Mouse (Mus musculus): ENCODE data around the gene Wdr76. TPM values are rescaled to one million over a fixed set of nuclear protein-coding genes. Genes with fewer than 3 reads are reported as not detected.
"Not testable (repeated sequence)": the region's sequence is repeated elsewhere in the genome, so short reads cannot be mapped to it uniquely, and the experiment has no call there.

Wdr76 gene
- total RNA-seq (2021): 1 to 10 TPM; 1.9 to 2.3 TPM
- long read RNA-seq, experiment 1: 0 reads
- long read RNA-seq, experiment 2: 0 reads

DNA sequence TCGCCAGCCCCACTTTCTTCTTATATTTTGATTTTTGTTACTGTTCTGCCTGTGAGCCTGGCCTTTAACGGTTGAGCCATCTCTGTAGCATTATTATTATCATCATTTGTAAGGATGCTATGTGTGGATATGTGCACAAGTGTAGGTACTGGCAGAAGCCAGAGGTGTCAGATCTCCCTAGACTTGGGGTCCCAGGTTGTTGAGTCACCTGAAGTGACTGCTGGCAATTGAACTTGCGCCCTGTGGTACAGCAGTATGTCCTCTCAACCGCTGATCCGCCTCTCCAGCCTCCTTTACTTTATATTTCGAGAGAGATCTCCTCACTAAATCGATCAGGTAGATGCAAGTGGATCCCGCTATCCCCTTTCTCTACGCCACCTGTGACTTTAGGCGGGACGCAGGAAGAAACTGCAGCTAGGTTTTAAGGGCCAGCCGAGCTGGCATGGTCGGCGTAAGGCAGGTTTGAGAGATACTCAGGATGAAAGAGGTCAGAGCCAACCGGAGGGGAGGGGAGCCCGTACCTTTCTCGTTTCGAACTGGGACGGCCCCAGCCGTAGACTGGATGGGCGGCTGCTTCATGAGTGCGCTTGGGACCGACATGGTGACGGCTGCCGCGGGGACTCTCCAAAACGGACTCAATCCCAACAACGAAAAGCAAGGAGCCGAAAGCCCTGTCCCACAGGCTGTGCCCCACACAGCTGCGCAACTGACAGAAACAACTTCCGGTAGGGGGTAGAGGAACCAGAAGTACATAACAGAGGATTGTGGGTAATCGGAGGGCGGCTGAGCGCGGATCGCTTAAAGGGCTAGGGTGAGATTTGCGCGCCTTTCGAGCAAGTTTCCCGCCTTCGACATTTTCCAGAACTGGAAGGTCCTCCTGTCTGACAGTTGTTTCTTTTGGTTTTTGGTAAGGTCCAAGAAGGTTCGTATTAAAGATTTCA lies at the start of gene Wdr76, which contains the start of gene Mfap1a:
Gene Wdr76 (plus strand): TSS at position 782 of the 941 bp plus-strand sequence.
Gene Mfap1a (minus strand): TSS at position 724 of the 941 bp plus-strand sequence.
- peak; percentile 75 for DNase-seq

DNA sequence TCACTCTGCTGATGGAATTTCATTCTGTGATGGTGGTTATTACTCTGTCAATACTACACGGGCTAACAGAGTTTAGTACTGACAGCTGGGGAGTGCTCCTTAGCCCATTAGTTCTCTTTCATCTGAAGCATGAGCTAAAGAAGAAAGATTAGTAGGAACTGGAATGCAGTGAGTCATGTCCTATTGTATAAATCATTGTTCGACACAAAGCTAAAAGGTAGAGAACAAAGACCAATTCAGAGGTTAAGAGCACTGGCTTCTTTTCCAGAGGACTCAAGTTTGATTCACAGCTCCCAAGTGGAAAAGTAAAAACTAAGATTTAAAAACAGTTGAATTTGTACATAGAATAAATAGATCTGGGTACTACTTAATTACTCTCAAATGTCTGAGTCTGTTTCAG lies 46.5 kb upstream of the Wdr76 start:
- no peak for DNase-seq

DNA sequence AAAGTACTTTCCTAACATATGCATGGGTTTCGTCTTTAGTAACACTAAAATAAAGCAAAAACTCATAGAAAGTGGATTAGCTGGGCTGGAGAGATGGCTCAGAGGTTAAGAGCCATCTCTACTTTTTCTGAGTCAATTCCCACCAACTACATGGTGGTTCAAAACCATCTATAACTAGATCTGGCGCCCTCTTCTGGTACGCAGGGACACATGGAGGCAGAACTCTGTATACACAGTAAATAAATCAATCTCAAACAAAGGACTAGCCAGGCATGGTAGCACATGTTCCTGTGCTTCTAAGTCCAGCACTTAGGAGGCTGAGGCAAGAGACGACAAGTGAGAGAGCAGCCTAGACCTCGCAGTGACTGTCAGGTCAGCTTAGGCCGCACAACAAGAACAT lies 37.5 kb upstream of the Wdr76 start:
- not testable (repeated sequence) for DNase-seq

DNA sequence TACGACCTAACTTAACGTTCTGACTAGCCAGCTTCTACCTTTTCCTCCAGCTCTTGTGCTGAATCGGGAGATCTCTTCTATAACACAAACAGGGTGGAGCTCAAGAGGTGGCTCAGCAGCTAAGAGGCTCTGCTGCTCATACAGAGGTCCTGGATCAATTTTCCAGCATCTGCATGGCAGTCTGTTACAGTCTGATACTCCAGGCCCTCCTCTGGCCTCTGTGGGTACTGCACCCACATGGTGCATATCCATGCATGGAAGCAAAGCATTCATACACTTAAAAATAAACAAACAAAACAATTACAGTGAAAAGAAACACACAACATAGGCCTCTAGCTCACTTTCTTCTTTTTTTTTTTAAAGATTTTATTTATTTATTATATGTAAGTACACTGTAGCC lies 33.7 kb upstream of the Wdr76 start:
- not testable (repeated sequence) for DNase-seq

DNA sequence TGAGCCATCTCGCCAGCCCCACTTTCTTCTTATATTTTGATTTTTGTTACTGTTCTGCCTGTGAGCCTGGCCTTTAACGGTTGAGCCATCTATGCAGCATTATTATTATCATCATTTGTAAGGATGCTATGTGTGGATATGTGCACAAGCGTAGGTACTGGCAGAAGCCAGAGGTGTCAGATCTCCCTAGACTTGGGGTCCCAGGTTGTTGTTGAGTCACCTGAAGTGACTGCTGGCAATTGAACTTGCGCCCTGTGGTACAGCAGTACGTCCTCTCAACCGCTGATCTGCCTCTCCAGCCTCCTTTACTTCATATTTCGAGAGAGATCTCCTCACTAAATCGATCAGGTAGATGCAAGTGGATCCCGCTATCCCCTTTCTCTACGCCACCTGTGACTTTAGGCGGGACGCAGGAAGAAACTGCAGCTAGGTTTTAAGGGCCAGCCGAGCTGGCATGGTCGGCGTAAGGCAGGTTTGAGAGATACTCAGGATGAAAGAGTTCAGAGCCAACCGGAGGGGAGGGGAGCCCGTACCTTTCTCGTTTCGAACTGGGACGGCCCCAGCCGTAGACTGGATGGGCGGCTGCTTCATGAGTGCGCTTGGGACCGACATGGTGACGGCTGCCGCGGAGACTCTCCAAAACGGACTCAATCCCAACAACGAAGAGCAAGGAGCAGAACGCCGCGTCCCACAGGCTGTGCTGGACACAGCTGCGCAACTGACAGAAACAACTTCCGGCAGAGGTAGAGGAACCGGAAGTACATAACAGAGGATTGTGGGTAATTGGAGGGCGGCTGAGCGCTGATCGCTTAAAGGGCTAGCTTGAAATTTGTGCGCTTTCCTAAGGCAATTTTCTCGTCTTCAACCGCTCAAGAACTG lies 33.0 kb upstream of the Wdr76 start, which contains the start of gene Mfap1b:
Gene Mfap1b (minus strand): TSS at position 767 of the 879 bp plus-strand sequence.
- DNase-seq: peak; percentile 82

DNA sequence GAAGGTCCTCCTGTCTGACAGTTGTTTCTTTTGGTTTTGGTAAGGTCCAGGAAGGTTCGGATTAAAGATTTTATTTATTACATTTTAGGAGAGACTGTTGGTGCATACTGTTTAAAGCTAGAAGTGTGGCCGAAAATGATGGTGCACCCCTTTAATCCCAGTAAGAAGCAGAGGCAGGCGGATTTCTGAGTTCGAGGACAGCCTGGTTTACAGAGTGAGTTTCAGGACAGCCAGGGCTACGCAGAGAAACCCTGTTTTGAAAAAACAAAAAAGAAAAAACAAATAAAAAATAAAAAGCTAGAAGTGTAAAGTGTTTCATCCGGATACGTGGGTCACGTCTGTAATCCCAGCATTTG lies 32.4 kb upstream of the Wdr76 start:
- DNase-seq: no peak

DNA sequence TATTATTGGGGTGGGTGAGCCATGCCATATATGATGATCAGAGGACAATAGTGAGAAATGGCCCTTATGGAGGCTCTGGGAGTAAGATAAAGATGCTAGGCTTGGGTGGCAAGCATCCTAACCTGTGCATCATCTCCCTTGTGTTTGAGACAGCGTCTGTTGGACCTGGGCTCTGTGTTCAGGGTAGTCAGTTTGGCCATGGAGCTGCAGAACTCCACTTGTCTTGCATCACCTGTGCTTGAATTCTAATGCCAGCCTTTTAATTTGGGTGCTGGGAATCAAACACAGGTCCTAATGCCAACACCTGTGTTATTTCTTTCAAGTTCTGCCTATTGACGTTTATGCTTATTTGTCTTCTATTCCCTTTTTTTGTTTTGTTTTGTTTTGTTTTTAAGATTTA lies 31.2 kb upstream of the Wdr76 start:
- DNase-seq: not testable (repeated sequence)

DNA sequence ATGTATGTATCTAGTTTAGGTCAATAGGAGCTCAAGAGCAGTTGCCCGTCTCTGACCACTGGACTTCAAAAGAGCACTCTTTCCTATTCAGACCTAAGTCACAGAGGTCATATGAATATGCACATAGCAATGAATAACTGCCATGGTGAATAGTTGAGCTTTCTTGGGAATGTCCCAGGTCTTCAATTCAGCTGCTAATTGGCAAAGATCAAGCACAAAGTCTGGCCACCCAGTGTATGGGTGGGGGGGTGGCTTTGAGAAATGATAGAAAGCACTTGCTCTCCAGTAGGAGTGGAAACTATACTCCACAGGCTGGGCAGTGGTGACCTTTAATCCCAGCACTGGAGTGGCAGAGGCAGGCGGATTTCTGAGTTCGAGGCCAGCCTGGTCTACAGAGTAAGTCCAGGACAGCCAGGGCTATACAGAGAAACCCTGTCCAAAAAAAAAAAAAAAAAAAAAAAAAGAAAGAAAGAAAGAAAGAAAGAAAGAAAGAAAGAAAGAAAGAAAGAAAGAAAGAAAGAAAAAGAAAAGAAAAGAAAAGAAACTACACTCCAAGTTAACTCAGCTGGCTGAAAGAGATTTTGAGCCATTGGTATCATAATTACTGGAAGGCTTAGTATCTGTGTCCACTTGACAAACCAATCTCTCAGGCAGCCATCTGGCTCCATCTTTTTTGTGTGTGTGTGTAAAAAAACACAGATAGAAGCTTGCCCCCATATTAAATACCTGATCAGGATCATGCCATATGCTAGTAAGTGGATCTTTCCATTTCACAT lies 28.8 kb upstream of the Wdr76 start:
- no peak for DNase-seq

DNA sequence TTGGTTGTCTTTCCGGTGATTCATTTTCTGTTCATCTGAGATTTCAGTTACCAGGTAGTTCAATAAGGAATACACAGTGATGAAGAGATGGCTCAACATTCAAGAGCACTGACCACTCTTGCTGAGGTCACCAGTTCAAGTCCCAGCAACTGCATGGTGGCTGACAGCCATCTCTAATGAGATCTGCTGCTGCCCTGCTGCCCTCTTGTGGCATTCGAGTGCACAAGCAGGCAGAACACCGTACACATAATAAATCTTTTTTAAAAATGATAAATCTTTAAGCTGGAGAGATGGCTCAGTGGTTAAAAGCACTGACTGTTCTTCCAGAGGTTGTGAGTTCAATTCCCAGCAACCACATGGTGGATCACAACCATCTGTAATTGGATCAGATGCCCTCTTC lies 26.0 kb upstream of the Wdr76 start:
- DNase-seq: no peak

DNA sequence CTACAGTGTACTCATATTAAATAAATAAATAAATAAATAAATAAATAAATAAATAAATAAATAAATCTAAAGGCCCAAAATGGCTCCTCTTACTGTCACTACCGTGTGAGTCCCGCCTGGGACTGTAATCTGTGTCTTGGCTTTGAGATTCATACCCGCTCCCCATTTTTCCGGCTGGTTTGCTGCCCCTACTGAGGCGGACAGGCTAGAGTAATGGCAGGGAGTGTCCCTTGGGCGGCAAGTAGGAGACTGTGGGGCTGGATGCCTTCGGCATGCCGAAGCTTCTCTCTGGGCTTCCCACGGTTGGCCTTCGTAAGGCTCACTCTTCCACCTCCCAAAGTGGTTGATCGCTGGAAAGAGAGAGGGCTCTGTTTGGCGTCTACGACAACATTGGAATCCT lies 25.6 kb upstream of the Wdr76 start:
- DNase-seq: not testable (repeated sequence)

DNA sequence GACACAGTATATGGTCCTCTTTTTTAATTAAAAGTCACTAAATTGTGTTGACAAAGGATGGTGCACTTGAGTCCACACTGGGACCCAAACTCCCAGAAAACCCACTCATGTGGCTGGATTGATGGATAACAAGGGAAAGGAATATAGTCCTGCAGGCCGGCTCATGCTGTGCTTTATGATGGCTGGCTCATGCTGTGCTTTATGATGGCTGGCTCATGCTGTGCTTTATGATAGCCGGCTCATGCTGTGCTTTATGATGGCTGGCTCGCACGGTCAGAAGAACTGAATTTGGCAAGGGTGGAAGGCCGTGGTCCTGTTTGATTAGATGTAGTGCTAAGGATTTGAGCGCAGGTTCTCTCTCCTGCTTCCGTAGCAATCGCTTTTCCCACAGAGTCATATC lies 22.9 kb upstream of the Wdr76 start:
- DNase-seq: no peak

DNA sequence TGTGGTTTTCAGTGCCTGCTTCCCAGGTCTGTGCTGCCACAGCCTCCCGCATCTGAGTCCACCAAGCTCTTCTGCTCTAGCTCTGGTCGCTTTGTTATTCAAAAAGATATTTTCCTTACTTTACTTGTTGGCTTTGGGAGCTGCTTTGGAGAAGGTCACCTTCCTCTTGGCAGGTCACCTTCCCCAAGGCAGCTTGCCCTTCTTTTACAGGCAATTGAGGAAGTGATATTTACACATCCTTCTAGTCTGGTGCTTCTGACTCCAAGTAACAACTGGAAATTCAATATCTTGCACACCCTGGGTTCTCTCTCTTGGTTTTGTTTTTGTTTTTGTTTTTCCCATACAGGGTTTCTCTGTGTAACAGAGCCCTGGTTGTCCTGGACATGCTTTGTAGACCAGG lies 22.1 kb upstream of the Wdr76 start:
- not testable (repeated sequence) for DNase-seq

DNA sequence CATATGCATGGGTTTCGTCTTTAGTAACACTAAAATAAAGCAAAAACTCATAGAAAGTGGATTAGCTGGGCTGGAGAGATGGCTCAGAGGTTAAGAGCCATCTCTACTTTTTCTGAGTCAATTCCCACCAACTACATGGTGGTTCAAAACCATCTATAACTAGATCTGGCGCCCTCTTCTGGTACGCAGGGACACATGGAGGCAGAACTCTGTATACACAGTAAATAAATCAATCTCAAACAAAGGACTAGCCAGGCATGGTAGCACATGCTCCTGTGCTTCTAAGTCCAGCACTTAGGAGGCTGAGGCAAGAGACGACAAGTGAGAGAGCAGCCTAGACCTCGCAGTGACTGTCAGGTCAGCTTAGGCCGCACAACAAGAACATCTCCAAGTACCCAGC lies 5.0 kb upstream of the Wdr76 start:
- DNase-seq: not testable (repeated sequence)

DNA sequence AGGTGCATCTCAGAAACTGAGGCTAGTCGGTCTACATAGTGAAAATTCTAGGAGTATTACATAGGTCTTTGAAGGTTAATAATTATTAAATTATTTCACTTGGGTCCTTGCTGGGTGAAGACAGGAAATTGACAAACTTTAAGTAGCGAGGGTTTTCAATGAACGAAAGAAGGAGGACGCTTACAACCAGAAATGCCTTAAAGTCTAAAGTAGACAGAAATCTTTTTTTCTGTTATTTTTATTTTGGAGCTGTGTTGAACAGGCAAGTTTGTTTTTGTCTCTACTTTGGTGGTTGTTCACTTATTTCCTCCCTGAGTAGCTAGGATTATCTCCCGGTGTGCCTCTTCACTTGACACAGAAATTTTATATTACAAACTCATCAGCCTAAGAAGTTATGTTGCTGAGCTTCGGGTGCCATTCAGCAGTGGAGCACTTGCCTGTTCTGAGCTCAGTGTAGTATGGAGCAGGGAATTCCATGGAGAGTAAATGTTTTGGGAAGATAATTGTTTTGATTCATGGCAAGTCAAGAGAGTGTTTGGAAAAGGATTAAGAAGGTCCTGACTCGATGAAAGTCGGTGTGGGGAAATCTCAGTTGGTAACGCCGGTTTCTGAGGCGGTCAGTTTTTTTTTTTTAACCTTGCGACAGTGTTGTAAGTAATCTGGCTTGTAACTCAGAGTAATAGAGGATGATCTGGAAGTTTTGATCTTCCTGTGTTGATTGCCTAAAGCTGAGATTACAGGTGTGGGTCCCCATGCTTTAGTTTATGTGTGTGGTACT lies 839 bp downstream of the Wdr76 start:
- DNase-seq: no peak

DNA sequence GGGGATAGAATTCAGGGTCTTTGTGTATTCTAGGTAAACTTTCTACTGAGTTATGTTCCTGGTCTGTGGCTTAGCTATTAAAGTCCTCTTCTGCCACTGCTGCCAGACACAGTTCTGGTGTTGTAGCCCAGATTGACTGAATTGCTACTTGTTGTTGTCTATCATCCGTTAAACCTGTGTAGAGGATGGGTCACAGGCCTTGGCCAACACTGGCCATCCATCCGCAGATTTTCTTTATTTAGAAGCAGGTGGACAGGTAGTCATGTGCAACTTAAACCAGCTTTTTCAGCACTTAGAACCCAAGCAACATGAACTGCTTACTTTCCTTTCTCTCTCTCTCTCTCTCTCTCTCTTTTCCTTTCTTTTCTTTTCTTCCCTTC lies 1.4 kb downstream of the Wdr76 start:
- DNase-seq: no peak

DNA sequence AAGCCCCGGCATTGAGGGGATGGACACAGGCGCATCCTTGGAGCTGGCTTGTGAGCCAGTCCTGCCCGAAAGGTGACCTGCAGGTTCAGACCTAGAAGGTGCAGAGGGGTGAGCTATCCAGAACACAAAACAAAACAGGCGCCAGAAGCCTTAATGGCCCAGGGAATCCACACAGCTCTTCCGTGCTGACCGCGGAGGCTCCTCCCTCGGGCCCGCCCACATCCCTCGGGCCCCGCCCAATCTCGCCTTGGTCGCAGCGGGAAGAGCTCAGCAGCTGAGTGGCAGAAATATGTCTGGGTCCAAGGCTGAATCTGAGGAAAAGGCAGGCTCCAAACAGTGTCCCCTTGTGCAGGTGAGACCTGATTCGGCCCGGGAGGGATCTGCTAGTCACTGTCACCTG lies 3.1 kb downstream of the Wdr76 start:
- peak; percentile 57 for DNase-seq

DNA sequence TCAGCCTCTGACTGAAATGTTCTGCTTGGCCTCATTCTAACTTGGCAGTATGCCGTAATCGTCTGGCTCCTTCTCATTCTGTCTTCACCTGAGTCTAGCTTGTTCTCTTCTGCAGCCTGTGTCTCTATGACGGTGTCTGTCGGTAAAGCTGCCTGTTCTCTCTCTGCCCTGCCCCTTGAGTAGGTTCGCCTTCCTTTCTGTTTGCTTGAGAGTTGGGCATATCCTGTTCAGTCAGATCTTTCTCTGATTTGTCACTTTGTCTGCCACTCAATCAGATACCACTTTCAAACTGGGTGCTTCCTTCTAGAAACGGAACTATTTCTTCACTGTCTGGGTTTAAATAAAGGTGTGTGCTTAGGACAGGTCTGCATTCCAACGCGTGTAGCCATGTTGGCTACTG lies 4.9 kb downstream of the Wdr76 start:
- DNase-seq: no peak

DNA sequence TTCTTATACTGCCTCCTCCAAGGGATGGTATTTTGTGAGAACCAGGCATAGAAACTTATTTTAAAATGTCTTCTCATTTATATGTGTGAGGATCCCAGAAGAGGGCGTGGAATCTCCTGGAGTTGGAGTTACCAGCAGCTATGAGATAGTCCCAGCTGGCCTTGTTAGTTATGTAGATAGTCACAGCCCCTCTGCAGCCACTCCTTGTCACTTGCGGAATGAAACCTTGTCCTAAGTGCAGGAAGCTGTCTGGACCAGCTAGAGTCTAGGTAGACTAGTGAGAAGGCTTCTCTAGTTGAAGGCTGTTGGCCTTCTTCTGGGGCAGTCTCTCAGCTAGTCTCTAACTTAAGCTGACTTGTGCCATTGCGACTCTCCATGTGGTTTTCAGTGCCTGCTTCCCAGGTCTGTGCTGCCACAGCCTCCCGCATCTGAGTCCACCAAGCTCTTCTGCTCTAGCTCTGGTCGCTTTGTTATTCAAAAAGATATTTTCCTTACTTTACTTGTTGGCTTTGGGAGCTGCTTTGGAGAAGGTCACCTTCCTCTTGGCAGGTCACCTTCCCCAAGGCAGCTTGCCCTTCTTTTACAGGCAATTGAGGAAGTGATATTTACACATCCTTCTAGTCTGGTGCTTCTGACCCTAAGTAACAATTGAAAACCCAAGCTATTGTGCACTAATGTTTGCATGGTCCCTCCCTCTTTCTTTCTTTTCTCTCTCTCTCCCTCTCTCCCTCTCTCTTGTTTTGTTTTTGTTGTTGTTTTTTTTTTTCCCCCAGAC lies 6.7 kb downstream of the Wdr76 start:
- DNase-seq: not testable (repeated sequence)

DNA sequence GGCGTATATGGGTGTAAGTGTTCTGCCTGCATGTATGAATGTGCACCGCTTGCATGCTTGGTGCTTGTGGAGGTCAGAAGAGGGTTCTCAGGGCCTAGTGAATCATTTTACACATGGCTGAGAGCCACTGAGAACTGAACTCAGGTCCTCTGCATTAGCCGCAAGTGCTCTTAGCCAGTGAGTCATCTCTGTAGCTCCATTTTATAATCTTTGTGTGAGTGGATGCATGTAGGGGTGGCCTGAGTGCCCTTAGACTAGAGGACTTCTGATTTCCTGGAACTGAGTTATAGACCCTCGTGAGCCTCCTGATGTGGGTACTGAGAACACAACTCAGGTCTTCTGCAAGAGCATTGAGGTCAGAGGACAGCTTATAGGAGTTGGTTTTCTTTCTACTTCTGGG lies 7.7 kb downstream of the Wdr76 start:
- DNase-seq: no peak

DNA sequence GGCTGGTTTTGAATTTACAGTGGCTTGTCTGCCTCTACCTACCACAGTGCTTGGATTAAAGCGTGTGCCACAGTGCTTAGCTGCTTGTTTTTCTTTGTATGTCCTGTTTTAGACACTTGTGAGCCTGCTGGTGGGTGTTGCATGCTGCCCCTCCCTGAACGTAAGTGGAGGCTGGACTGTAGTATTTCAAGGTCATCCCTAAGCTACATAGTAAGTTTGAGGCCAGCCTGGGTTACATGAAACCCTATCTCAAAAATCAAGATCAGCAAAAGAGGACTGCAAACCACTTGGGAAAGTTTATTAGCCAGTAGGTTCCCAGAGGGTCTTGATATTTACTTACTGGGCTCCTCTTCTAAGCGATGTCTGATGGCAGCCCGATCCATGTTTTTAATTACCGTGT lies 11.6 kb downstream of the Wdr76 start:
- DNase-seq: no peak
